Mouse (Mus musculus) neural tube, embryonic 12.5 days (tissue): ENCODE measurements at regions not wholly inside any gene's neighbourhood (a gene's known extent, or its start where the extent isn't known, plus 50 kb on each side); places are given as distances from the start of the nearest gene placed in this dataset.

Experiments used
- ATAC-seq: fragments of 200-750 bp; cut with Nextera tagmentation; 2 replicates; pipeline ENCODE4 v1.8.0; 2017; ENCODE audit warnings: low read depth, mild to moderate bottlenecking, moderate TSS enrichment, moderate library complexity; ENCODE audit not compliant: low FRiP score
- H3K27ac ChIP-seq: fragments of 300-500 bp; sonication (generic); 2 replicates; pipeline ENCODE4 v1.5.1; 2016
- H3K27me3 ChIP-seq: fragments of 300-500 bp; sonication (generic); replicated peaks from 2 replicates; pipeline ENCODE4 v1.6.1; 2016; ENCODE audit warnings: mild to moderate bottlenecking
- H3K36me3 ChIP-seq: fragments of 300-500 bp; sonication (generic); 2 replicates; pipeline ENCODE4 v1.6.1; 2016; ENCODE audit warnings: mild to moderate bottlenecking
- H3K4me1 ChIP-seq: fragments of 300-500 bp; sonication (generic); 2 replicates; pipeline ENCODE4 v1.6.1; 2016
- H3K4me2 ChIP-seq: fragments of 300-500 bp; sonication (generic); replicated peaks from 2 replicates; pipeline ENCODE4 v1.6.1; 2016; ENCODE audit warnings: mild to moderate bottlenecking
- H3K4me3 ChIP-seq: fragments of 300-500 bp; sonication (generic); 2 replicates; pipeline ENCODE4 v1.5.1; 2016
- H3K9ac ChIP-seq: fragments of 300-500 bp; sonication (generic); 2 replicates; pipeline ENCODE4 v1.6.1; 2016; ENCODE audit warnings: mild to moderate bottlenecking
- H3K9me3 ChIP-seq: fragments of 300-500 bp; sonication (generic); 2 replicates; pipeline ENCODE4 v1.6.1; 2016; ENCODE audit warnings: mild to moderate bottlenecking
- WGBS: fragments of 180-500 bp; shearing (Covaris S2); methylation state at CpG from one replicate; pipeline ENCODE4 v1.1.7; 2016; 5-methylcytosine and 5-hydroxymethylcytosine counted together

GRCm38 (mm10) chr13:91274131-91274530, 50.4 kb upstream of the Atg10 start:
- Histone ChIP-seq H3K9me3 (no peaks in the 10 kb centered on the region), H3K27me3 (no peaks in the 10 kb centered on the region), H3K4me2 (no peak overlapping the region), H3K4me1 (no peaks in the 10 kb centered on the region), H3K36me3 (no peaks in the 10 kb centered on the region), H3K4me3 (no peak overlapping the region), H3K9ac (no peak overlapping the region), H3K27ac (no peak overlapping the region)
- WGBS: 86% methylated on average over 1 of the region's 1 CpGs
- no peak for ATAC-seq

GRCm38 (mm10) chr13:91274615-91275014, 50.8 kb upstream of the Atg10 start:
- no peak for ATAC-seq
- 82% methylated on average over 6 of the region's 6 CpGs for WGBS

DNA sequence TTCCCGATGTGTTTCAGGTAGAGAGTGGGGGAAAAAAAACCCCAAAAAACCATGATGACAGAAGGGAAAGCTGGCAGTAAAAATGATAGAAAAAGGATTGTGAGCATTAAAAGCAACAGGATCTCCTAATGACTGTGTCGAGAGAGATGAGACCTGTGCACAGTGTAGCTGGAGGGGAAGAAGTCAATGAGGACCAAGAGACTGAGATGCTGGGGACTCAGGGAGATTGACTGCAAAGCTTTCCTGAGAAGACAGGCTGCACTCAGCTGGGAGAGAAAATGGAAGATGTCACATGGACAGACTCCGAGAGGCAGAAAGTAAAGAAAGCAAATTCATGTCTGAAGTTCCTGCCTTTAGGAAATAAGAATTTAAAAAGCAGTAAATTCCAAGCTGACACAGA, 55.7 kb upstream of the Atg10 start:
- no peak for ATAC-seq
- WGBS: 82% methylated on average over 3 of the region's 3 CpGs

More at GRCm38 (mm10) chr13:91274615-91275014, 50.8 kb upstream of the Atg10 start:
- Histone ChIP-seq H3K27ac (no peak overlapping the region), H3K4me3 (no peak overlapping the region), H3K4me1 (no peaks in the 10 kb centered on the region), H3K27me3 (no peaks in the 10 kb centered on the region), H3K36me3 (no peaks in the 10 kb centered on the region), H3K9me3 (no peaks in the 10 kb centered on the region), H3K4me2 (no peak overlapping the region), H3K9ac (no peak overlapping the region)

DNA sequence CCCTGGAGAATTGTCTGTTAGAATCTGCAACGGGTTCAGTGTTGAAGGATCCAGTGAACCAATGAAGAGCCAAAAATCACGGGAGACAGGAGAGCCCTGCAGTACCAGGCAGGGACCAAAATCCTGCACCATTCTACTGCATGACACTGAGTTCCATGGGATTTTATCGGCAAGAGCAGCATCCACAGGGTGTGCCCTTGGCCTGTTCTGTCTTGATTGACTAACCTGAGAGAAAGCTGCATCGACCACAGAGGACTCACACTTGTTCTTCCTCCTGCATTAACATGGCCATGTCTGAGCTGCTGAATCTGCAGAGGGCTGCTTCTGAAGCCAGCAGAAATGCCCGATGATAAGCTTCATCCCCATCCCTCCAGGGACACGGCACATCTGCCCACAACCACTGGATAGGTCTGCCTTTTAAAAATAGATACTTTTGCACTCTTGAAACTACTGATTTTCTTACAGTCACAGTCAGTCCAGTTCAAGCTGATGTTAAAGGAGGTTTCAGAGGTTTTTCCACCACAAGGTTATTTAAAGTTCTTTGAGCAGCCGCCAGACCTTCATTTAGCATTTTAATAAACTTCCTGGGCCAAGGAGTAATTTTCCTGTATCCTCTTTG, 71.9 kb upstream of the Atg10 start:
- no peaks in the 10 kb centered on the region for H3K27me3 ChIP-seq
- no peak overlapping the region for H3K4me3 ChIP-seq
- H3K9me3 ChIP-seq: peaks cover 10% of the 10 kb centered on the region
- 81% methylated on average over 7 of the region's 7 CpGs for WGBS
- no peaks in the 10 kb centered on the region for H3K4me1 ChIP-seq
- no peak overlapping the region for H3K4me2 ChIP-seq
- H3K9ac ChIP-seq: no peak overlapping the region
- no peaks in the 10 kb centered on the region for H3K36me3 ChIP-seq
- no peak overlapping the region for H3K27ac ChIP-seq
- ATAC-seq: no peak

More for the DNA sequence above, 55.7 kb upstream of the Atg10 start:
- H3K4me1 ChIP-seq: no peaks in the 10 kb centered on the region
- no peaks in the 10 kb centered on the region for H3K36me3 ChIP-seq
- no peak overlapping the region for H3K27ac ChIP-seq
- H3K27me3 ChIP-seq: no peaks in the 10 kb centered on the region
- H3K4me3 ChIP-seq: no peak overlapping the region
- no peak overlapping the region for H3K4me2 ChIP-seq
- H3K9me3 ChIP-seq: no peaks in the 10 kb centered on the region
- H3K9ac ChIP-seq: no peak overlapping the region

GRCm38 (mm10) chr13:91296521-91297160, 72.9 kb upstream of the Atg10 start:
- Histone ChIP-seq H3K27ac (no peak overlapping the region), H3K27me3 (no peaks in the 10 kb centered on the region), H3K9ac (no peak overlapping the region), H3K36me3 (no peaks in the 10 kb centered on the region), H3K9me3 (peaks cover 10% of the 10 kb centered on the region), H3K4me3 (no peak overlapping the region), H3K4me2 (no peak overlapping the region), H3K4me1 (no peaks in the 10 kb centered on the region)
- 85% methylated on average over 5 of the region's 5 CpGs for WGBS
- ATAC-seq: no peak

- H3K4me1 ChIP-seq: no peaks in the 10 kb centered on the region
- H3K4me3 ChIP-seq: no peak overlapping the region
- H3K36me3 ChIP-seq: no peaks in the 10 kb centered on the region
- peaks cover 5% of the 10 kb centered on the region; the same call in 1 of the 2 replicates for H3K9me3 ChIP-seq
- no peak overlapping the region for H3K9ac ChIP-seq
- ATAC-seq: no peak
- H3K4me2 ChIP-seq: no peak overlapping the region
- H3K27ac ChIP-seq: no peak overlapping the region
- H3K27me3 ChIP-seq: no peaks in the 10 kb centered on the region
- WGBS: 77% methylated on average over 1 of the region's 1 CpGs
Observed at GRCm38 (mm10) chr13:91301849-91302248, 78.1 kb upstream of the Atg10 start.

DNA sequence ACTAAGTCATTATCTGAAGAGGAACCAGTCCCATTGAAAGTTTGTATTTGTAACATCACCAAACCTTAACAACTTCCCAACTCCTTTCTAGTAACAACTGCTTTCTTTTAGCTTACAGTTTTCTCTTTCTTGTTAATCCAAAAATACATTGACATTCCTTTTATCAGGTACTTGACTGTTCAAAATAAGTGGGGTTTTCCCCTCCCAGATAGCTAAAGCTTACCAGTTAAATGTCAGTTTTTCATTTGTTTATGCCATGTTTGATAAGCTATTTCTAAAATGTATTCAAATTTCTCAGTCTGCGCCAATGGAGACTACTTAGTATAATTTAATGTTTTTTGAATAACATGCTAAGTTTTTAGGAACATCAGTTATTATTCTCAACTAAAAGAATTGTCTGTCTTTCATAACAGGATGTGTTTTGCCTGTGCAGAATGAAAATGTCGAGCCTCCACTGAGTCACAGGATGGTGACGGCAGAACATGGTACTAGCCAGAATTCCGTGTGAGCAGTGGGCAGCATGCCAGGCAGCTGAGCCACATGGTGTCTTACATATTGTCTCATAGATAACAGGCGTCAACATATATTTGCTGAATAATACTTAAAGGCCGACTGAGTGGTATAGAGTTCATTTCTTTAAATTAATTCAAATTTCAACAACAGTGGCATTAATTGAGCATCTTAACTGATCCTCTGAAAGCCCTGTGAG, 82.1 kb upstream of the Atg10 start:
- WGBS: 81% methylated on average over 6 of the region's 6 CpGs
- Histone ChIP-seq H3K9me3 (no peaks in the 10 kb centered on the region), H3K36me3 (no peaks in the 10 kb centered on the region), H3K4me3 (no peak overlapping the region), H3K4me1 (no peaks in the 10 kb centered on the region), H3K4me2 (no peak overlapping the region), H3K27ac (no peak overlapping the region), H3K27me3 (no peaks in the 10 kb centered on the region), H3K9ac (no peak overlapping the region)
- ATAC-seq: no peak

DNA sequence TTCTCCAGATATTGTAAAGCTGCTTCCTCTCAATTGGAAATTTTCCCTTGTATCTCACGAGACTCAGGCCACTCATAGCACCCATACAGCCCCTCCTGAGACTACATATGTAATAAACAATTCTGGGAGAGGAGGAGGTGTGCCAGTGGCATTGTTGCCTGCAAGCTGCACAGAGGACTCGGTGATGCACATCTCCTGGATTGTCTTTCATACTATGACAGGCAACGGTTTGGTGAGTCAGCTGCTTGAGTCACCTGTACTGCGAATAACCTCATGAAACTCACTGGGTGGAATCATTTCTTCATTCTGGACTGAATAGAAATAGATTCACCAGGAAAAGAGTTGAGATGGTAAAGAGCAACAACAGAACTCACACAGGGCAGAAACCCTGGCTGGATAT, 82.8 kb upstream of the Atg10 start:
- H3K27me3 ChIP-seq: no peaks in the 10 kb centered on the region
- WGBS: 82% methylated on average over 4 of the region's 4 CpGs
- H3K9me3 ChIP-seq: no peaks in the 10 kb centered on the region
- no peak for ATAC-seq
- H3K9ac ChIP-seq: no peak overlapping the region
- no peaks in the 10 kb centered on the region for H3K36me3 ChIP-seq
- no peak overlapping the region for H3K4me3 ChIP-seq
- H3K27ac ChIP-seq: no peak overlapping the region
- no peaks in the 10 kb centered on the region for H3K4me1 ChIP-seq
- H3K4me2 ChIP-seq: no peak overlapping the region

- Histone ChIP-seq H3K9me3 (no peaks in the 10 kb centered on the region), H3K4me1 (no peaks in the 10 kb centered on the region), H3K27ac (no peak overlapping the region), H3K4me2 (no peak overlapping the region), H3K27me3 (no peaks in the 10 kb centered on the region), H3K36me3 (no peaks in the 10 kb centered on the region), H3K9ac (no peak overlapping the region), H3K4me3 (no peak overlapping the region)
- no peak for ATAC-seq
- 84% methylated on average over 5 of the region's 5 CpGs for WGBS
Observed at GRCm38 (mm10) chr13:91312905-91313571, 89.3 kb upstream of the Atg10 start.

GRCm38 (mm10) chr13:91322331-91322730, 98.6 kb upstream of the Atg10 start:
- no peak for ATAC-seq
- H3K4me1 ChIP-seq: no peaks in the 10 kb centered on the region
- no peaks in the 10 kb centered on the region for H3K27me3 ChIP-seq
- no peak overlapping the region for H3K27ac ChIP-seq
- no peaks in the 10 kb centered on the region for H3K9me3 ChIP-seq
- H3K4me3 ChIP-seq: no peak overlapping the region
- no peaks in the 10 kb centered on the region for H3K36me3 ChIP-seq
- no peak overlapping the region for H3K4me2 ChIP-seq
- 95% methylated on average over 6 of the region's 6 CpGs for WGBS
- H3K9ac ChIP-seq: no peak overlapping the region

DNA sequence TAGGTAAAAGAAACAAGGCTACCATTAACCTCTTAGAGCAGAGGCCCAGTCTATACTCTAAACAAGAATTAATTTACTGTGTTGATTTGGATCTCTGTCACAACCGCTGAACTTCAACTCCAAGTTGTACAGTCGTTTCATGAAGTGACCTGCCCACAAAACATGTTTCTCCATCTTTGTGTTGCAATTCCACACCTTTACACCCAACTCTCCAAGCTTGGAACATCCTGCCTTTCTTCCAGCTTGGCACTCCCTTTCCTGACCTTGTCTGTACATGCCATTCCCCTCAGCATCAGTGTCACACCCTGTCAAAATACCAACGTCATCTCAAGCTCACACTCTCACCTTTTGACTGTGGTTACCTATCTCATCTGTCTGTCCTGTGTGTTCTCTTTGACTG, 103.1 kb upstream of the Atg10 start:
- Histone ChIP-seq H3K4me3 (no peak overlapping the region), H3K4me2 (no peak overlapping the region), H3K27ac (no peak overlapping the region), H3K9ac (no peak overlapping the region), H3K9me3 (no peaks in the 10 kb centered on the region), H3K27me3 (no peaks in the 10 kb centered on the region), H3K4me1 (no peaks in the 10 kb centered on the region), H3K36me3 (no peaks in the 10 kb centered on the region)
- no peak for ATAC-seq
- 91% methylated on average over 3 of the region's 3 CpGs for WGBS

DNA sequence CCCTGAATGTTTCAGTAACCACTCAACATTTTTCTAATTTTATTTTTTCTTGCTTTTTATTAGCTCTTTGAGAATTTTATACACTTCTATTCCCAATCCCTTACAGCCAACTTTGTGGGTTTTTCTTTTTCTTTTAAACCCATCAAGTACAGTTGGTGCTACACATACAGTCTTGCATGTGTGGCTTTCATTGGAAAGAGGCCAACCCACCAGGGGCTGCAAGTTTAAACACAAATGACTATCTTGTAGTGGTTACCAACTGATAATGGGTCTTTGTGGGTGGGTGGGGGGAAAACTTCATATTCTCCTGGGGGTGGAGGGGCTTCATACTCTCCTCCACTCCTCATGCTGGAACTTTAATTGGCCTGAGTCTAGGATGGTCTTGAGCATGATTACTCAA, 110.5 kb upstream of the Atg10 start:
- no peak for ATAC-seq
- H3K27me3 ChIP-seq: no peaks in the 10 kb centered on the region
- H3K36me3 ChIP-seq: no peaks in the 10 kb centered on the region
- no peak overlapping the region for H3K27ac ChIP-seq
- no peaks in the 10 kb centered on the region for H3K9me3 ChIP-seq
- no peaks in the 10 kb centered on the region for H3K4me1 ChIP-seq
- H3K4me3 ChIP-seq: no peak overlapping the region
- no peak overlapping the region for H3K4me2 ChIP-seq
- H3K9ac ChIP-seq: no peak overlapping the region
